Mouse (Mus musculus): ENCODE data around the gene Haus4.

DNA sequence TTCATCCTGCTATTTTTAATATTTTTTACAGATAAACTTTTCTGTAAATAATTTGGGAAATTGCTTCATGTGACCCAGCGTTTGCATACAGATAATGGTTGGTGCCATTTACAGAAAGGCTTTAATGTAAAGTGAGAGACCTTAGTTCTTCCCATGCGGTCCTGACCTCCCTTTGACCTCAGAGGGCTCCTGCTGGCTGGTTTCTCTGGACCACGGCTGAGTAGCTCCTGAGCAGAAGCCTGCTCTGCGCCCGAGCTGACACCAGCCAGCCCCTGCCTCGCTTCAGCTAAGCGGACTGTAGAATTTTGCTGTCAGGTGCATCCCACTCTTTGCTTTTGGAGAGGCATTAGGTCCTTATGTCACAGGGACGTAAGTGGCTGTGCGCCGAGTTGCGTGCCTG is 13.6 kb downstream of the Haus4 start:
- TF ChIP-seq EP300 (IDR thresholded peaks at IDR 0.05; ENCODE audit: low read depth) (no peak), CTCF (IDR thresholded peaks at IDR 0.05; ENCODE audit: low read depth) (no peak)

Data from heart, postnatal 0 days (tissue).